In genomic region chr13:49191673-49192035, GRCm38 (mm10) we compare ENCODE assay signal across 11 mouse cellular contexts. TPM values are rescaled to one million over a fixed set of nuclear protein-coding genes. Genes with fewer than 3 reads are reported as not detected.
DNase-seq lines count a peak whose midpoint lies in the region; ATAC-seq and TF ChIP-seq lines count a peak whose summit lies in the region.
"Had no signal": no experiment of that assay in that cellular context is flagged by ENCODE, and none has a peak within 500 bp of the region (broad histone marks: within the 10 kb centered on the region; RNA-seq: fewer than 3 reads in every experiment).

No protein-coding gene starts in this region.

- peak overlapping the region; percentile 93 for H3K27ac ChIP-seq in gastrocnemius, adult 2 months
- H3K27ac ChIP-seq in kidney, embryonic 16.5 days (ENCODE audit: low read length), result peak overlapping the region; percentile 64
- H3K27ac ChIP-seq in embryonic facial prominence, embryonic 14.5 days (replicated peaks; ENCODE audit: low read depth, low read length), result no peak overlapping the region
- H3K27ac ChIP-seq in thymus, adult 2 months (ENCODE audit: control insufficient read depth, insufficient read depth, low read length), result no peak overlapping the region
- H3K27ac ChIP-seq: lung, embryonic 15.5 days had no signal

- no peak for TF ChIP-seq CTCF in gastrocnemius, adult 2 months (IDR thresholded peaks at IDR 0.05)
- no peak for TF ChIP-seq CTCF in thymus, adult 2 months (IDR thresholded peaks at IDR 0.05; ENCODE audit: borderline replicate concordance, control insufficient read depth, extremely low read depth, insufficient read depth, low read length, poor library complexity)

- H3K36me3 ChIP-seq in kidney, embryonic 16.5 days (ENCODE audit: insufficient read depth, low read length), result peaks cover 7% of the 10 kb centered on the region
- peaks cover 15% of the 10 kb centered on the region; the same call in 1 of the 2 replicates for H3K36me3 ChIP-seq in embryonic facial prominence, embryonic 14.5 days (ENCODE audit: control insufficient read depth, insufficient read depth, low read length)
- peaks cover 80% of the 10 kb centered on the region for H3K36me3 ChIP-seq in megakaryocyte, embryonic 14.5 days (replicated peaks; ENCODE audit: low read length)
- H3K36me3 ChIP-seq in thymus, adult 2 months (ENCODE audit: control insufficient read depth, insufficient read depth, low read length), result no peaks in the 10 kb centered on the region
- H3K36me3 ChIP-seq: lung, embryonic 15.5 days had no signal

- H3K4me2 ChIP-seq in kidney, embryonic 16.5 days (replicated peaks; ENCODE audit: low read depth, low read length), result no peak overlapping the region
- no peak overlapping the region for H3K4me2 ChIP-seq in embryonic facial prominence, embryonic 14.5 days (ENCODE audit: low read depth, low read length)
- H3K4me2 ChIP-seq: lung, embryonic 15.5 days had no signal

- WGBS in kidney, embryonic 16.5 days, result 41% methylated on average over 5 of the region's 5 CpGs
- WGBS in embryonic facial prominence, embryonic 14.5 days, result 60% methylated on average over 5 of the region's 5 CpGs
- WGBS in thymus, adult 2 months, result 60% methylated on average over 5 of the region's 5 CpGs

- no peak for ATAC-seq in kidney, embryonic 16.5 days (ENCODE audit: low FRiP score, low TSS enrichment)
- no peak for ATAC-seq in embryonic facial prominence, embryonic 14.5 days (ENCODE audit: low read depth)

- peak overlapping the region; percentile 96; the same call in 1 of the 2 replicates for H3K4me3 ChIP-seq in gastrocnemius, adult 2 months
- no peak overlapping the region for H3K4me3 ChIP-seq in kidney, embryonic 16.5 days (ENCODE audit: low read length)
- H3K4me3 ChIP-seq in embryonic facial prominence, embryonic 14.5 days (ENCODE audit: low read depth, low read length), result no peak overlapping the region
- H3K4me3 ChIP-seq in megakaryocyte, embryonic 14.5 days (replicated peaks), result peak overlapping the region; percentile 98
- no peak overlapping the region for H3K4me3 ChIP-seq in thymus, adult 2 months (ENCODE audit: control insufficient read depth, insufficient read depth, low read length)
- H3K4me3 ChIP-seq: lung, embryonic 15.5 days had no signal

- intact Hi-C loops in gastrocnemius, adult 2 months (cut with DNase I), result no loop called here
- intact Hi-C loops in gastrocnemius, postnatal 36 days (cut with DNase I), result no loop called here

- no peak for TF ChIP-seq POLR2A in thymus, adult 2 months (IDR thresholded peaks at IDR 0.05; ENCODE audit: control insufficient read depth, extremely low read depth, insufficient read depth, low read length, poor library complexity)

- no peaks in the 10 kb centered on the region for H3K9me3 ChIP-seq in kidney, embryonic 16.5 days (ENCODE audit: low read length)
- H3K9me3 ChIP-seq in embryonic facial prominence, embryonic 14.5 days (ENCODE audit: control insufficient read depth, low read length), result no peaks in the 10 kb centered on the region
- H3K9me3 ChIP-seq in megakaryocyte, embryonic 14.5 days, result no peaks in the 10 kb centered on the region
- H3K9me3 ChIP-seq: lung, embryonic 15.5 days had no signal

- H3K27me3 ChIP-seq in kidney, embryonic 16.5 days (ENCODE audit: insufficient read depth, low read length), result no peaks in the 10 kb centered on the region
- no peaks in the 10 kb centered on the region for H3K27me3 ChIP-seq in embryonic facial prominence, embryonic 14.5 days (replicated peaks; ENCODE audit: control insufficient read depth, insufficient read depth, low read length)
- peaks cover 2% of the 10 kb centered on the region for H3K27me3 ChIP-seq in megakaryocyte, embryonic 14.5 days (replicated peaks)
- H3K27me3 ChIP-seq in thymus, adult 2 months (ENCODE audit: control insufficient read depth, insufficient read depth, low read length), result no peaks in the 10 kb centered on the region
- H3K27me3 ChIP-seq: lung, embryonic 15.5 days had no signal

- H3K4me1 ChIP-seq in kidney, embryonic 16.5 days (ENCODE audit: insufficient read depth, low read length), result peaks cover 63% of the 10 kb centered on the region
- H3K4me1 ChIP-seq in embryonic facial prominence, embryonic 14.5 days (ENCODE audit: control insufficient read depth, insufficient read depth, low read length), result peaks cover 29% of the 10 kb centered on the region
- peaks cover 97% of the 10 kb centered on the region for H3K4me1 ChIP-seq in megakaryocyte, embryonic 14.5 days
- peaks cover 14% of the 10 kb centered on the region for H3K4me1 ChIP-seq in thymus, adult 2 months (replicated peaks; ENCODE audit: control insufficient read depth, insufficient read depth, low read length)

- H3K9ac ChIP-seq in kidney, embryonic 16.5 days (replicated peaks; ENCODE audit: low read length), result no peak overlapping the region; the same call in 1 of the 2 replicates
- peak overlapping the region; percentile 19; the same call in 1 of the 2 replicates for H3K9ac ChIP-seq in embryonic facial prominence, embryonic 14.5 days (ENCODE audit: low read depth, low read length)
- H3K9ac ChIP-seq: lung, embryonic 15.5 days had no signal

- no peak for DNase-seq in gastrocnemius, adult 2 months
- DNase-seq in gastrocnemius, postnatal 36 days, result no peak
- no peak for DNase-seq in kidney, postnatal 14 days
- DNase-seq in embryonic facial prominence, embryonic 14.5 days (ENCODE audit: low spot score), result no peak
- no peak for DNase-seq in thymus, adult 2 months
- no peak for DNase-seq in right cerebral cortex, postnatal 25 days

RNA-seq across cellular contexts. Expression of gene Ninj1, which starts 4.4 kb away (rescaled TPM):
- total RNA-seq in gastrocnemius, adult 2 months (2021), result 10 to 100 TPM; 17.2 to 18.7 TPM
- 10 to 100 TPM; 15.1 to 15.7 TPM for total RNA-seq in gastrocnemius, postnatal 36 days (2021)
- 76.1 and 77.1 TPM in 2 replicates for polyA plus RNA-seq in kidney, embryonic 16.5 days (2015; fragmentation: Nextera tagmentation; extraction: Ambion mirVana)
- polyA plus RNA-seq in embryonic facial prominence, embryonic 14.5 days (2014; fragmentation: Nextera tagmentation; extraction: Ambion mirVana), result 62.4 and 65.0 TPM in 2 replicates
- polyA plus RNA-seq in megakaryocyte, embryonic 14.5 days (2012; ENCODE audit: insufficient read depth, low replicate concordance), result 422 and 866 TPM in 2 replicates
- 98.1 and 113 TPM in 2 replicates for polyA plus RNA-seq in thymus, adult 2 months (2012; rRNA removed)

RNA-seq across cellular contexts. Expression of gene Card19, which starts 24.2 kb away (rescaled TPM):
- total RNA-seq in gastrocnemius, adult 2 months (2021), result 100 to 1,000 TPM; 113 to 123 TPM
- total RNA-seq in gastrocnemius, postnatal 36 days (2021), result 100 to 1,000 TPM in 1 of 2 experiments, 10 to 100 TPM in 1; 88.7 to 103 TPM
- 50.0 and 52.6 TPM in 2 replicates for polyA plus RNA-seq in kidney, embryonic 16.5 days (2015; fragmentation: Nextera tagmentation; extraction: Ambion mirVana)
- polyA plus RNA-seq in embryonic facial prominence, embryonic 14.5 days (2014; fragmentation: Nextera tagmentation; extraction: Ambion mirVana), result 65.1 and 68.7 TPM in 2 replicates
- 534 and 845 TPM in 2 replicates for polyA plus RNA-seq in megakaryocyte, embryonic 14.5 days (2012; ENCODE audit: insufficient read depth, low replicate concordance)
- 79.1 and 86.2 TPM in 2 replicates for polyA plus RNA-seq in thymus, adult 2 months (2012; rRNA removed)

RNA-seq across cellular contexts. Expression of gene Wnk2, which starts 43.8 kb away (rescaled TPM):
- 10 to 100 TPM; 58.9 to 99.2 TPM for total RNA-seq in gastrocnemius, adult 2 months (2021)
- total RNA-seq in gastrocnemius, postnatal 36 days (2021), result 10 to 100 TPM; 58.9 to 71.9 TPM
- 1.0 and 1.2 TPM in 2 replicates for polyA plus RNA-seq in kidney, embryonic 16.5 days (2015; fragmentation: Nextera tagmentation; extraction: Ambion mirVana)
- 3.1 and 3.3 TPM in 2 replicates for polyA plus RNA-seq in embryonic facial prominence, embryonic 14.5 days (2014; fragmentation: Nextera tagmentation; extraction: Ambion mirVana)
- polyA plus RNA-seq in megakaryocyte, embryonic 14.5 days (2012; ENCODE audit: insufficient read depth, low replicate concordance), result 0.02 and 0.35 TPM in 2 replicates
- polyA plus RNA-seq in thymus, adult 2 months (2012; rRNA removed), result 2.3 and 3.9 TPM in 2 replicates
- total RNA-seq: monocyte, adult 5-6 weeks had no signal
- polyA plus RNA-seq: C2C12 had no signal

RNA-seq across cellular contexts. Expression of gene Susd3, which starts 56.9 kb away (rescaled TPM):
- under 1 TPM in 1 of 2 experiments, not detected in 1; 0.97 TPM for total RNA-seq in gastrocnemius, adult 2 months (2021)
- total RNA-seq in gastrocnemius, postnatal 36 days (2021), result under 1 TPM in 1 of 2 experiments, not detected in 1; 0.32 TPM
- 31.2 and 34.5 TPM in 2 replicates for polyA plus RNA-seq in kidney, embryonic 16.5 days (2015; fragmentation: Nextera tagmentation; extraction: Ambion mirVana)
- 1.9 and 2.2 TPM in 2 replicates for polyA plus RNA-seq in embryonic facial prominence, embryonic 14.5 days (2014; fragmentation: Nextera tagmentation; extraction: Ambion mirVana)
- polyA plus RNA-seq in megakaryocyte, embryonic 14.5 days (2012; ENCODE audit: insufficient read depth, low replicate concordance), result 289 and 697 TPM in 2 replicates
- 13.1 and 16.2 TPM in 2 replicates for polyA plus RNA-seq in thymus, adult 2 months (2012; rRNA removed)

Comparison
In these comparisons a context has a peak if more than half of its experiments do, and no peak if none do; other contexts are left out.
1. H3K27ac ChIP-seq: peak in gastrocnemius, adult 2 months (single experiment) and kidney, embryonic 16.5 days (single experiment); none in embryonic facial prominence, embryonic 14.5 days (single experiment) and thymus, adult 2 months (single experiment).
2. H3K4me3 ChIP-seq: peak in gastrocnemius, adult 2 months (single experiment) and megakaryocyte, embryonic 14.5 days (single experiment); none in kidney, embryonic 16.5 days (single experiment), embryonic facial prominence, embryonic 14.5 days (single experiment) and thymus, adult 2 months (single experiment).